Mouse (Mus musculus) limb, embryonic 10.5 days (tissue): ENCODE data around the gene Pde10a. TPM values are rescaled to one million over a fixed set of nuclear protein-coding genes. Genes with fewer than 3 reads are reported as not detected.

Source experiments
- DNase-seq: peaks from one replicate; pipeline ENCODE4 v3.0.0-alpha.2; 2017; ENCODE audit warnings: low spot score
- H3K27ac ChIP-seq: fragments of 300-500 bp; sonication (generic); 2 replicates; pipeline ENCODE4 v1.5.1; 2016; ENCODE audit warnings: mild to moderate bottlenecking
- H3K27me3 ChIP-seq: fragments of 300-500 bp; sonication (generic); 2 replicates; pipeline ENCODE4 v1.6.1; 2016; ENCODE audit warnings: low read depth, mild to moderate bottlenecking; ENCODE audit not compliant: poor library complexity, severe bottlenecking
- H3K36me3 ChIP-seq: fragments of 300-500 bp; sonication (generic); 2 replicates; pipeline ENCODE4 v1.6.1; 2016; ENCODE audit warnings: mild to moderate bottlenecking, moderate library complexity
- H3K4me1 ChIP-seq: fragments of 300-500 bp; sonication (generic); 2 replicates; pipeline ENCODE4 v1.6.1; 2016
- H3K4me3 ChIP-seq: fragments of 300-500 bp; sonication (generic); 2 replicates; pipeline ENCODE4 v1.5.1; 2016; ENCODE audit warnings: mild to moderate bottlenecking, moderate library complexity
- H3K9me3 ChIP-seq: fragments of 300-500 bp; sonication (generic); replicated peaks from 2 replicates; pipeline ENCODE4 v1.6.1; 2016; ENCODE audit warnings: mild to moderate bottlenecking
- WGBS: fragments of 180-500 bp; shearing (Covaris S2); methylation state at CpG from one replicate; pipeline ENCODE4 v1.1.7; 2016; 5-methylcytosine and 5-hydroxymethylcytosine counted together
- polyA plus RNA-seq: library from polyadenylated mRNA; unstranded; fragments of >200 nt; fragmentation: Nextera tagmentation; extraction: Ambion mirVana; gene quantifications from 2 replicates; pipeline ENCODE4 v1.2.1, GENCODE M21; 2016

The Pde10a gene
- polyA plus RNA-seq, 1 experiment from 2014 or later = 1.6 TPM

DNA sequence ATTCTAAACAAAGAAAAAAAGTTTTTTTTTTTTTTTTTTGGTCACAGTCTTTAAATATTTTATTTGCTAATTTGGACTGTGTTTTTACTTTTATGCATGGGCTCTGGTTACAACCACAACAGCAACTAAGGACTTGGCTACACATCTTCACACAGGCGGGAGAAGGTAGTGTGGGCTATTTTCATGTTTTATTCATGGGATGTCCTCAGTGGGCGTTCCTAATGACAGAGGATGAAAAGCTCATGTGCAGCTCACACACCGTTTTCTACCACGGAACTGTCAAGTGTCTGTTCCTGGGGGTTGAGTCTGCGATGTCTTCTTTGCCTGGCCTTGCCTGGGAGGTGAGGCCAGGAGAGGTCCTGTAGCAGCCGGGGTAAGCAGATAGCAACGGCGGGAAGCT, 315.9 kb downstream of the Pde10a start:
- no peak for DNase-seq
- H3K9me3 ChIP-seq = no peaks in the 10 kb centered on the region
- no peak overlapping the region for H3K4me3 ChIP-seq
- H3K27me3 ChIP-seq = no peaks in the 10 kb centered on the region
- no peaks in the 10 kb centered on the region for H3K36me3 ChIP-seq
- H3K4me1 ChIP-seq = peaks cover 18% of the 10 kb centered on the region
- 84% methylated on average over 8 of the region's 8 CpGs for WGBS
- H3K27ac ChIP-seq = no peak overlapping the region

DNA sequence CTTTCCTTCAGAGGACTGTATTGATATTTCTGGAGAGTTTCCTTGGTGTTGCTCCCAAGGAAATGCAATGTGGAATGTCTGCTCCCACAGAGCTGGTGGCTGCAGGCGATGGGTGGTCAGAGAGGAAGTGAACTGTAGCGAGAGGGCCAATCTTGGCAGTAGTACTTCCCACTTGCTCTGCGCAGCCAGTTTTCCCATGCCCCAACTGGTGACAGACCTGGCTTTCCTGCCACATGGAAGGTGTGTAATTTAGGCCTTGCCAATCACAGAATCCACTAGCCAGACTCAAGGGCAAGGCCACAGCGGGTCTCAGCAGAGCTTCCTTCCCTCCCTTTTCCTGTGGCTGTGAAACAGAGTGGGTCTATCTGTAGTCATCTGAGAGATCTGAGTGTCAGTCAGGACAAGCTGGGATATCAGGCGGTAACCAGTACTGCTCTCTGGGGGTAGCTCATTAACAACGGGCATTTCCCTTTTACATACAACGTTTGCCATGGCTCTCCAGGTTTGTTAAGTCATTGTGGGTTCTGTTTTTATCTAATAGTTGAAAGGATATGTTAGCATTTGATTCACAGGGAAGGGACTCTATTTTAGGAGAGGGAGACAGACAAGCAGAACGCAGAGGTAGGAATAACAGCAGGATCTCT, 316.8 kb downstream of the Pde10a start:
- H3K36me3 ChIP-seq = no peaks in the 10 kb centered on the region
- DNase-seq = no peak
- no peak overlapping the region for H3K4me3 ChIP-seq
- no peaks in the 10 kb centered on the region for H3K27me3 ChIP-seq
- no peak overlapping the region for H3K27ac ChIP-seq
- H3K9me3 ChIP-seq = no peaks in the 10 kb centered on the region
- WGBS = 79% methylated on average over 8 of the region's 8 CpGs
- peaks cover 25% of the 10 kb centered on the region for H3K4me1 ChIP-seq

DNA sequence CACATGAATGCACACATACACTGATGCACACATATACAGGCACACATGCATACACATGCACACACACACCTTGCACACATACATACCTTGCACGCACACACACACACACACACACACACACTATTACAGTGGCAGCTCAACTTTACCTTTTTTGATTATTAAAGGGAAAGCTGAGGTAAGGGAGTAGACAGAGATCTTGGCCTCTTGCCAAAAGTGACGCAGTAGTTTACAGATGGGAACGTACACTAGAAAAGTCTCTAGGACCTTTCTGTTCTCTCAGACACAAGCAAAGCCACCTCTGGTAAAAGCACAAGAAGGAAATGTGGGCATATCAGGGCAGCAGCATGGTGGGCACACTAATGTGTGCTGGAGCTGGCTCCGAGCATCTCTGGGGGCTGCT, 317.5 kb downstream of the Pde10a start:
- WGBS = 88% methylated on average over 4 of the region's 4 CpGs

DNA sequence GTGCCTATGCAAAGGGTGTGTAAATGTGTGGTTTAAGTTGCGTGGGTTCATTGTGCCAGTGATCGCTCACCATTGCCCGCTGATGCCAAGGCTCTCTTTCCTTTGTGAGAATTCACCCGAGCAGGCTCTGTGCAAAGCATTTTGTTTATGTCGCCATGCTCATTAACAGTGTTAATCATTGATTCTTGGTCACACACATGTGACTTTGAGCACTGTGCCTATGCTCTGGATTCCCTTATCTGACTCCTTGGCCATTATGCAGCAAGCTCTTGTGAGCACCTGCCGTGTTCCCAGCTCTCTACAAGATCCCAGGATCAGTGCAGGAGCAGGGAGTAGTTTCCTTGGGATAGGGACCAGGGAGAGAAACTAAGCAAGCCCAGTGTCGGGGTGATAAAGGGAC, 318.8 kb downstream of the Pde10a start:
- Histone ChIP-seq H3K27ac (no peak overlapping the region), H3K4me3 (no peak overlapping the region), H3K4me1 (peaks cover 17% of the 10 kb centered on the region), H3K27me3 (no peaks in the 10 kb centered on the region), H3K9me3 (no peaks in the 10 kb centered on the region), H3K36me3 (no peaks in the 10 kb centered on the region)
- WGBS = 87% methylated on average over 7 of the region's 7 CpGs
- no peak for DNase-seq

More for the DNA sequence above, 317.5 kb downstream of the Pde10a start:
- no peaks in the 10 kb centered on the region for H3K9me3 ChIP-seq
- no peaks in the 10 kb centered on the region for H3K36me3 ChIP-seq
- H3K27ac ChIP-seq = no peak overlapping the region
- peaks cover 25% of the 10 kb centered on the region for H3K4me1 ChIP-seq
- no peak overlapping the region for H3K4me3 ChIP-seq
- H3K27me3 ChIP-seq = no peaks in the 10 kb centered on the region
- DNase-seq = no peak

DNA sequence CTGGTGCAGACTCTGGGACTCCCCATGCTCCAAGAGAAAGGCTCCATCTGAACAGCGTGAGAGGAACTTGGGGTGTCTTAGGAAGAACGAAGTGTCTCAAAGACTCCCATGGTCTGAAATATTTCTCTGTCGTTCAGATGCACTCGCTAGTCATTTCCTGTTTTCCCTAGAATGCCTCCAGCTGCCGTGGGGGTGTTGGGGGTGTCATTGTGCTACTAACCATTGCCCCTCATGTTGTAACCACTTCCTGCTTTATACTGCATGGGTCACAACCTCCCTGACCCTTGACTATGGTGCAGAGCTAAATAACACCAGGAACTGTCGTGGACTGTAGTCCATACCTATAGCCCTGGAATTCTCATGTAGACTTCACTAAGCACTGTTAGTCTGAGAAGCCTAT, 321.3 kb downstream of the Pde10a start:
- Histone ChIP-seq H3K4me3 (no peak overlapping the region), H3K9me3 (no peaks in the 10 kb centered on the region), H3K27me3 (no peaks in the 10 kb centered on the region), H3K36me3 (no peaks in the 10 kb centered on the region), H3K4me1 (peaks cover 22% of the 10 kb centered on the region), H3K27ac (no peak overlapping the region)
- 61% methylated on average over 6 of the region's 6 CpGs for WGBS
- no peak for DNase-seq

DNA sequence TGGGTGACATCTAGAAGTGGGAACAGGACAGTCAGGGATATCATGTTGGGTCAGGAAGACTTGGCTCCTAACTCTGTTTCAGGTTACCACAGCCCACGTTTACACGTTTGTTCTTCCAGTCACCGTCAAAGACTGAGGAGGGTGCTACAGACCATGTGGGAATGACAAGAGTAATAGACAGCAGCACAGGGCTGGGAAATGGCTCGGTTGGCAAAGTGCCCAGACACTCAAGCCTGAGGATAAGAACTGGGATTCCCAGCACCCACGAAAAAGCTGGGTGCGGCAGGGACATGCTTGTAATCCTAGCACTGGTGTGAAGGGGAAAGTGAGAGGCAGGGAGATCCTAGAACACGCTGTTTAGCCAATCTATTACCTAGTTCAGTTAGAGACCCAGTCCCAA, 322.4 kb downstream of the Pde10a start:
- no peak overlapping the region for H3K27ac ChIP-seq
- H3K4me1 ChIP-seq = peaks cover 18% of the 10 kb centered on the region
- 90% methylated on average over 7 of the region's 7 CpGs for WGBS
- no peaks in the 10 kb centered on the region for H3K9me3 ChIP-seq
- no peak for DNase-seq
- no peak overlapping the region for H3K4me3 ChIP-seq
- no peaks in the 10 kb centered on the region for H3K27me3 ChIP-seq
- H3K36me3 ChIP-seq = no peaks in the 10 kb centered on the region

DNA sequence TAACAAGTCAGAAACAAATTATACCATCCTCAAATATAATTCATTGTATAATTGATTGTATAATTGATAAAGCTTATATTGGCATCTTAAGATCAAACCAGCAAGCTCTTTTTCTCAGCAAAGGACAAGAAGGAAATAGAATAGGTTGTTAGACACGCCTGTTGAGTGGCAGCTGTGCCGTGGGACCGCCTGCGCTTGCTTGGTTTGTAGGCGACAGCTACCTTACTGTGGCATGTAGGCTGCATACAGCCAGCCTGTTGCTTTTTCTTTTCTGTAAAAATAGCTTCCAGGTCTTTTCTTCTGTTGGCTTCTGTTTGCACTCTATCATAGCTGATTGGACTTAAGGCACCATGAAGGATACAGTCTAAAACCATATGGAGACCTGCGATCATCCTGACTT, 326.7 kb downstream of the Pde10a start:
- Histone ChIP-seq H3K36me3 (no peaks in the 10 kb centered on the region), H3K4me1 (peaks cover 19% of the 10 kb centered on the region), H3K27me3 (peaks cover 5% of the 10 kb centered on the region; the same call in 1 of the 2 replicates), H3K27ac (no peak overlapping the region), H3K4me3 (no peak overlapping the region), H3K9me3 (no peaks in the 10 kb centered on the region)
- DNase-seq = no peak
- 93% methylated on average over 6 of the region's 6 CpGs for WGBS

DNA sequence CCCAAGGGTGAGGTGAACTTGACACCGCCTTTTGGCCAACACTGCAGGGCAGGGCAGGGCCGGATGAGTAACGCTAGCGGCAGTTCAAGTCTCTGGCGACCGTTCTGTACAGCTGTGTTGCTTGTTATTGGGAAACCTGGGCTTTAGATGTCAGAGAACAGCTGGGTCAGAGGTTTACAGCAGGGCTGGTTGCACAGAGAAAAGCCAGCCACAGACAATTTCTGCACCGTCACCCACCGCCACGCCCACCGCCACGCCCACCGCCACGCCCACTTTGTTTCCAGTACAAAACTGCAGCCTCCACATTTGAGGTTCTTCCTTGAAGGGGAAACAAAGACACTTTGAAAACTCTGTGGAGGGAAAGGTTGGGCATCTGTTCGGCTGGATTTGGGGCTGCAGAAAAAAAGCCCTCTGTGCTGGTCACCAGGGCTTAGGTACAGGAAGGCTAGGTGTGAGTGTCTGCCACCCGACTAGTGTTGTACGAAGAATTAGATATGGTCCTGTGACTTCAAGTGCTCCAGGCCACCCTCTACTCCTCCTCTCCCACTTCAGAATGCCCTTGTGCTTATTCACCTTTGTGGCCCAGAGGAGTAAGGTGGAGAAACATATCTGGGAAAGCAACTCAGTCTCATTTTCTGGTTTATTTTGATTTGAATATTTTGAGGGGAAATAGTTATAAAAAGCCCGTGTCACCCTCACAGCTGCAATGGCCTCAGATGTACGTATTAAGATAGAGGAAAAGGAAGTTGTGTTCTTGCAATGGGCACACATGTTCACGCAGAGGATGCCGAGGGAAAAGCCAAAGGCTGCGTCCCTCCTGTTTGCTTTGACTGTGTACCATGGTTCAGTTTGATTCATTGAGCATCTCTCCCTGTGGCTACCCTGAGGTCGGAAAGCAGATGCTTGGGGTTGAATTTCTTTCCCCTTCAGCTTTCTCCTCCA, 331.5 kb downstream of the Pde10a start:
- Histone ChIP-seq H3K27me3 (peaks cover 5% of the 10 kb centered on the region; the same call in 1 of the 2 replicates), H3K9me3 (no peaks in the 10 kb centered on the region), H3K4me1 (peaks cover 25% of the 10 kb centered on the region), H3K4me3 (peak overlapping the region; percentile 34), H3K27ac (no peak overlapping the region; the same call in 1 of the 2 replicates), H3K36me3 (no peaks in the 10 kb centered on the region)
- 39% methylated on average over 22 of the region's 22 CpGs for WGBS
- DNase-seq = peak; percentile 91

DNA sequence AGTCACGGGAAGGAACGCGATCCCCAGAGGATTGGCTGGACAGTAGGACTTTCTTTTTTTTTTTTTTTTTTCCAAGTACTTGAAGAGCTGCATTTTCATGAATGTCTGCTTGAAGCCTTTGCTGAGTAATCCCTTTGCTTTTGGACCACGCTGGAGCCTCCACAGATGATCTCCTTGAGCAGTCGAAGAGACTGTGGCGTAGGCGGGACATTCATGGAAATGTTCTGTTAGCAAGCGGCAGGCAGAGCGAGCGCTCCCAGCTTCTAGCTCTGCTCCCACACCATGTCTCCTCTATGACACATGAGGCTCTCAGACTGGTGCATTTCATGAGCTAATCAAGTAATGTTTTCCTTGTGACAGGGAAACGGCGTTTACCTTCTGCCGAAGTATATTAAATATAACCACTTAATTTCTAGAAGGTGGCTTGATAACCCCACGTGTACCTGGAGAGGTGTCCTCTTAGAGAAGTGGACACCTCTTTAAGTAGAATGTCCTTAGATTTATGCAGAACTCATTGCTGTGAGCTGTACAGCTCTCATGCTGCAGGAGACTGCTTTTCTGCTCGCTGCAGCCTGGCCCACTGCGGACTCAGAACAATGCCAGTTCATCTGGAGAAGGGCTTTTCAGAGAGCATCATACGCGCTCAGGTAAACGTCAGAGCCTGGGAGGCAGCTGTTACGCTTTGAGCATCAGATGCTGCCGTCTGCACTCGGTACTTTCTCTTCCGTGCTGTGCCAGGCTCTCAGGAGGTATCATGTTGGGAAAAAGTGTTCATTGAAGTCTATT, 333.7 kb downstream of the Pde10a start:
- Histone ChIP-seq H3K4me1 (peaks cover 31% of the 10 kb centered on the region), H3K9me3 (no peaks in the 10 kb centered on the region), H3K4me3 (no peak overlapping the region), H3K27me3 (peaks cover 5% of the 10 kb centered on the region; the same call in 1 of the 2 replicates), H3K27ac (0 out of 2 replicates have a peak overlapping the region, but pooled peaks have one; percentile 10), H3K36me3 (no peaks in the 10 kb centered on the region)
- WGBS = 88% methylated on average over 23 of the region's 23 CpGs
- no peak for DNase-seq

DNA sequence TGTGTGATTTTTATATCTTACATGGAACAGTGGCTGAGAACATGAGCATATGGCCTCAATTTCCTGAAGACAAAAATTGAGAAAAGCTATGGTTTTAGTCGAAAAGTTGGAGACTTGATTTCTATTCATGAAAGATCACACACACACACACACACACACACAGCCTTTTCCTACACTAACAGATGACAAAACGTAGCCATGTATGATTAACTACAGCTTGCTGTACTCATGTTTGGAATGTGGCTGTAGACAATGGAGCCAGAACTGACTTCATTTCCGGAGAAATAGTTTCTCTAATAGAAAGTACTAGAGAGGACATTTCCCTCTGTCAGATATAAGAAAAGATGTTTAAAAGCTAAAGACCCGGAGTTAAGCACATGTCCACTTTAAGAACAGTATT, 334.3 kb downstream of the Pde10a start:
- Histone ChIP-seq H3K36me3 (no peaks in the 10 kb centered on the region), H3K27ac (no peak overlapping the region), H3K9me3 (no peaks in the 10 kb centered on the region), H3K4me1 (peaks cover 31% of the 10 kb centered on the region), H3K4me3 (no peak overlapping the region), H3K27me3 (peaks cover 5% of the 10 kb centered on the region; the same call in 1 of the 2 replicates)
- DNase-seq = no peak
- WGBS = 76% methylated on average over 4 of the region's 4 CpGs

DNA sequence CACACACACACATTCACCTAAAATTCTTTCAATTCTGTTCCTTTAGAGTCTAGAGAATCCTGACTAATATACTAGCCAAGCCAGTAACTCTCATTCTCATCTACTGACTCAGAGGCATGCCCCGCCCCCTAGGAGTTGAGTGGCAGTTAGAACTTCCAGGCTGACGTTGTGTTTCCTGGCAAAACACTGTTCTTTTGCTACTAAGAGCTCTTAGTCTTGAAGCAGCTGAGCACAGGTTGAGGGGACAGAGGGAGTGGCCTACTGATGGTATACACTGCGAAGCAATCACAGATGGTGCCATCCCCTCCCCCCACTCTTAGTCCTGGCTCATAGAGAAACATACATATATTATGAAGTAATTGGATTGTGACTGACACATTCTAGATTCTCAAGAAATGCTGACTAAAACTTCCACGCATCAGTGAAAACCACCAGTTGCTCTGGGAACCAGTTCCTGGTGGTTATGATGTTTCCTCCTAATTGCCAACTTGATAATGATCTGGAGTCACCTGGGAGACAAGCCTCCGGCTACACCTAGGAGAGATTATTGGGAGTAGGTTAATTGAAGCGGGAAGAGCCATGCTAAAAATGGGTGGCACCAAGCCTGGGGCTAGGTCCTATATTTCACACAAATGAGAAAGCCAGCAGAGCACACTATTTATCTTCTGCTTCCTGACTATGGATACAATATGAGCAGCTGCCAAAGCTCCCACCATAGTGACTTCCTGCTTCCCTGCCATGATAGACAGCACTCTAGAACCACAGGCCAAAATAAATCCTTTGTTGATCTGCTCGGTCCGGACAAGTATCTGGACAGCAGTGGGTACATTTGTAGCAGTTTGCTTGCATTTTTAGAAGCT, 339.7 kb downstream of the Pde10a start:
- H3K27ac ChIP-seq = no peak overlapping the region
- 81% methylated on average over 8 of the region's 8 CpGs for WGBS
- no peaks in the 10 kb centered on the region for H3K27me3 ChIP-seq
- no peak overlapping the region for H3K4me3 ChIP-seq
- H3K36me3 ChIP-seq = no peaks in the 10 kb centered on the region
- peaks cover 28% of the 10 kb centered on the region for H3K4me1 ChIP-seq
- no peak for DNase-seq
- H3K9me3 ChIP-seq = no peaks in the 10 kb centered on the region
